In the genomic region with DNA sequence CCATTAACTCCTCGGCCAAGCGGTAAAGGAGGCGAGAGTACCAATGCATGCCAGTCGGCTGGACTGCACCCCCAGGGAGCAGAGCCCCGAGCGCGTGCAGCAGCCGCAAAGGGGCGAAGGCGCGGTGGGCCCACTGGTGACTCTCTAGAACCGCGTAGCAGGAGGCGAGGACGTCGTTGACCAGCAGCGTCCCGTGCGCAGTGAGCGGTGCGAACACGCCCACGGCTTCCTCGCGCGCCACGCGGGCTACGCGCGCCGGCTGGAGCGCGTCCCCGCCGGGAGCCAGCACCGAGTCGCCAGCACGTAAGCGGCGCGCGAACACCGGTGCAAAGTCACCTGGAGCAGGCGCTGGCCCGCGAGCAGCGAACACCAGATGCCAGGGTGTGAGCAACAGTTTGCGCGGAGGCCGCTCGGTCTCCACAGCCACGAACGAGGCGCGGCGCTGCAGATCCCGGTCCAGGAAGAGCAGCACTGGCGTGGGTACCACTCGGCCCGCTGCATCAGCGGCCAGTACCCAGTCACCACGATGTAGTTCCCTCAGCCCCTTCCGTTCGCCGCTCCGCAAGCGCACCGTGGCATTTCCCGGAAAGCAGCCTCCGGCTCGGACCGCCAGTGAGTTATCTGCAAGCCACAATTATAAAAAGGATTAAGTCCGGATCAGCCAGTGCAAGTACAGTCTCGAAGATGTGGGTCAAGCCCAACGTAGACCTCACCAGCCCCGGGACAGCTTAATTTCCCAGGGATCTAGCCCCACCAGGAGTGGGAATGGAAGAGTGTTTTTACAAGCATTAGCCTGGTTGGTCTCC, we compare ENCODE assay signal across 8 mouse cellular contexts. TPM values are rescaled to one million over a fixed set of nuclear protein-coding genes. Genes with fewer than 3 reads are reported as not detected.
DNase-seq lines count a peak whose midpoint lies in the region; ATAC-seq and TF ChIP-seq lines count a peak whose summit lies in the region.

A gene (minus strand): TSS at position 601 of the 806 bp plus-strand sequence.

- intact Hi-C loops in gastrocnemius, adult 2 months (cut with DNase I), result no loop called here
- intact Hi-C loops in left cerebral cortex, postnatal 4 days (cut with DNase I), result no loop called here

- H3K4me2 ChIP-seq in heart, embryonic 16.5 days (ENCODE audit: low read depth, low read length), result peak within 1 kb of the TSS; percentile 99
- H3K4me2 ChIP-seq in midbrain, embryonic 11.5 days, result peak within 1 kb of the TSS; percentile 85

- H3K27ac ChIP-seq in gastrocnemius, adult 2 months, result peak within 1 kb of the TSS; percentile 78
- no peak within 1 kb of the TSS for H3K27ac ChIP-seq in heart, embryonic 16.5 days (ENCODE audit: low read length)
- no peak within 1 kb of the TSS; the same call in 1 of the 2 replicates for H3K27ac ChIP-seq in midbrain, embryonic 11.5 days (ENCODE audit: low read depth, low read length)

- ATAC-seq in CD4-positive, CD25-positive, alpha-beta regulatory T cell, adult 4 months, result peak; percentile 30
- ATAC-seq in heart, embryonic 16.5 days (replicated peaks; ENCODE audit: extremely low read depth, insufficient read depth, low FRiP score), result 0 out of 2 replicates have a peak, but pooled peaks have one; percentile 12
- no peak for ATAC-seq in midbrain, embryonic 11.5 days (ENCODE audit: low FRiP score)

- under 1% methylated on average over 77 of the region's 77 CpGs for WGBS in heart, embryonic 16.5 days
- WGBS in midbrain, embryonic 11.5 days, result under 1% methylated on average over 77 of the region's 77 CpGs

- peak; percentile 63 for DNase-seq in gastrocnemius, adult 2 months
- DNase-seq in gastrocnemius, postnatal 25 days, result no peak
- DNase-seq in cerebellum, postnatal 25 days, result peak; percentile 62 to 73
- no peak for DNase-seq in left cerebral cortex, postnatal 4 days
- peak; percentile 97 for DNase-seq in midbrain, embryonic 11.5 days (ENCODE audit: low spot score, missing footprints)
- DNase-seq in thymus, postnatal 14 days, result peak; percentile 35

- H3K9ac ChIP-seq in heart, embryonic 16.5 days (ENCODE audit: low read length), result peak within 1 kb of the TSS; percentile 70
- peak within 1 kb of the TSS; percentile 59 for H3K9ac ChIP-seq in midbrain, embryonic 11.5 days (ENCODE audit: low read length)

- H3K36me3 ChIP-seq in heart, embryonic 16.5 days (ENCODE audit: control insufficient read depth, insufficient read depth), result no peaks in the 10 kb centered on the region
- H3K36me3 ChIP-seq in midbrain, embryonic 11.5 days (ENCODE audit: control insufficient read depth, insufficient read depth, low read length), result no peaks in the 10 kb centered on the region

- H3K9me3 ChIP-seq in heart, embryonic 16.5 days (replicated peaks; ENCODE audit: control insufficient read depth, low read length), result no peaks in the 10 kb centered on the region
- H3K9me3 ChIP-seq in midbrain, embryonic 11.5 days (ENCODE audit: control insufficient read depth, low read length), result no peaks in the 10 kb centered on the region

- peak within 1 kb of the TSS; percentile 83 for H3K4me3 ChIP-seq in gastrocnemius, adult 2 months
- H3K4me3 ChIP-seq in heart, embryonic 16.5 days (ENCODE audit: low read length), result peak within 1 kb of the TSS; percentile 66
- H3K4me3 ChIP-seq in midbrain, embryonic 11.5 days (ENCODE audit: low read depth, low read length), result peak within 1 kb of the TSS; percentile 42

- peaks cover 58% of the 10 kb centered on the region for H3K27me3 ChIP-seq in heart, embryonic 16.5 days (ENCODE audit: control insufficient read depth, insufficient read depth, low read length)
- H3K27me3 ChIP-seq in midbrain, embryonic 11.5 days (ENCODE audit: control insufficient read depth, insufficient read depth, low read length), result peaks cover 77% of the 10 kb centered on the region

- peaks cover 33% of the 10 kb centered on the region for H3K4me1 ChIP-seq in heart, embryonic 16.5 days (ENCODE audit: control insufficient read depth, insufficient read depth, low read length)
- peaks cover 28% of the 10 kb centered on the region for H3K4me1 ChIP-seq in midbrain, embryonic 11.5 days (ENCODE audit: control insufficient read depth, insufficient read depth, low read length)

- TF ChIP-seq CTCF in gastrocnemius, adult 2 months (IDR thresholded peaks at IDR 0.05), result no peak

RNA-seq across cellular contexts. Expression of the gene that starts here (rescaled TPM):
- total RNA-seq in gastrocnemius, adult 2 months (2021), result 1 to 10 TPM in 1 of 2 experiments, under 1 TPM in 1; 0.92 to 2.2 TPM
- 1 to 10 TPM; 2.5 to 2.9 TPM for total RNA-seq in gastrocnemius, postnatal 25 days (2021)
- polyA plus RNA-seq in CD4-positive, CD25-positive, alpha-beta regulatory T cell, adult 4 months (2017; shearing (Covaris generic)), result 10 to 100 TPM; 11.3 to 14.2 TPM
- polyA plus RNA-seq in heart, embryonic 16.5 days (2015; fragmentation: Nextera tagmentation; extraction: Ambion mirVana), result 5.6 and 7.3 TPM in 2 replicates
- 10 to 100 TPM; 18.3 to 18.4 TPM for total RNA-seq in left cerebral cortex, postnatal 4 days (2021)
- 14.2 and 16.7 TPM in 2 replicates for polyA plus RNA-seq in midbrain, embryonic 11.5 days (2014; fragmentation: Nextera tagmentation; extraction: Ambion mirVana)

Comparison
In these comparisons a context has a peak if more than half of its experiments do, and no peak if none do; other contexts are left out.
1. RNA of the gene that starts here (total RNA-seq): 18.3 to 18.4 TPM in left cerebral cortex, postnatal 4 days; 2.5 to 2.9 TPM in gastrocnemius, postnatal 25 days and 0.92 to 2.2 TPM in gastrocnemius, adult 2 months; every median in the first group is over 4 times any median in the second.
2. DNase-seq: peak in gastrocnemius, adult 2 months (single experiment), cerebellum, postnatal 25 days (2 of 2), midbrain, embryonic 11.5 days (single experiment) and thymus, postnatal 14 days (single experiment); none in gastrocnemius, postnatal 25 days (single experiment) and left cerebral cortex, postnatal 4 days (single experiment).
3. Peak in every context shown above with its lines, with median percentiles within 50 percentile points of each other: H3K4me3 ChIP-seq.